Mouse (Mus musculus) regulatory T cell (primary cell): ENCODE measurements at regions not wholly inside any gene's neighbourhood (a gene's known extent, or its start where the extent isn't known, plus 50 kb on each side); places are given as distances from the start of the nearest gene placed in this dataset.

Experiments used
- in situ Hi-C: fragments of 300-600 bp; cut with MboI, MseI; formaldehyde crosslinking; loops from one replicate; pipeline ENCODE4 v1.15.1; 2025; ENCODE audit warnings: high pct_unique_total_duplicates

- in situ Hi-C loops = loop anchor here (10.0 kb wide), 1 partner anchor 761 kb away; no protein-coding TSS in a partner anchor
Observed at GRCm38 (mm10) chr12:67993468-67993867, 771.1 kb upstream of the Mdga2 start.
